Mouse (Mus musculus) liver, embryonic 14.5 days (tissue): ENCODE measurements around the gene Olfr250.

Source experiments
- CTCF ChIP-seq: IDR thresholded peaks from 2 replicates; pipeline ENCODE4 v1.5.1; 2016; ENCODE audit warnings: antibody characterized with exemption, low read depth, control low read depth
- EP300 ChIP-seq: IDR thresholded peaks from 2 replicates; pipeline ENCODE4 v1.6.1; 2016; ENCODE audit warnings: antibody characterized with exemption, low read depth

DNA sequence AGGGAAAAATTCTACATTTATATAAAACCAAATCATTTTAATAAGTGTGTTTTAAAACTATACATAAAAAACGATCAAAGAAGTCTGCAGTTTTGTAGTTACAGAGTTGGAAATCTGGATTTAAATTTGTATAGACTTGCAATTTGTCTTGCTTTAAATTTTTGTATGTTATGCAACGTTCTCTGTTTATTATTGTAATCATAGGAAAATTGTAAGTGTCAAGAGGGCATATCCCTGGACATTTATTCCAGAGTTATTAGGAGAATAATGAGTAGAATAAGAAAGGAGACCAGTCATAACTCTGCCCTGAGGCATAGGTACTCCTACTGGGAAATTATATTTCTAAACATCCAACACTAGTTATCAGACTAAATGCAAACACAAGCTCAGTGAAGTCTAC lies 10.1 kb downstream of the Olfr250 start, which contains the start of gene Olfr251:
- TF ChIP-seq EP300 (no peak), CTCF (no peak)
